Mouse (Mus musculus) left cerebral cortex, adult 9 months (tissue): ENCODE measurements around the gene Tbrg1.

Experiments
- DNase-seq, 2 experiments: peaks; one replicate each; pipeline ENCODE4 v3.0.0; 2022; ENCODE audit warnings: low spot score in 2 of 2

Gene Tbrg1

GRCm38 (mm10) chr9:37656931-37657481 is at the start of gene Tbrg1:
Gene Tbrg1 (minus strand): TSS chr9:37657312.
- peak; percentile 35 to 74 for DNase-seq

- DNase-seq, result no peak
Measured at GRCm38 (mm10) chr9:37689970-37690686, 33.0 kb upstream of the Tbrg1 start.

GRCm38 (mm10) chr9:37687941-37688303 is 30.8 kb upstream of the Tbrg1 start:
- no peak for DNase-seq

GRCm38 (mm10) chr9:37687288-37687940 is 30.3 kb upstream of the Tbrg1 start:
- no peak for DNase-seq

GRCm38 (mm10) chr9:37681123-37681522 is 24.0 kb upstream of the Tbrg1 start:
- DNase-seq, result peak in 1 of 2 experiments; percentile 44

- peak in 1 of 2 experiments; percentile 76 for DNase-seq
Measured at GRCm38 (mm10) chr9:37675287-37675686, 18.2 kb upstream of the Tbrg1 start.

- DNase-seq, result no peak
Measured at GRCm38 (mm10) chr9:37670261-37670660, 13.1 kb upstream of the Tbrg1 start.

- DNase-seq, result no peak
Measured at GRCm38 (mm10) chr9:37669678-37670077, 12.6 kb upstream of the Tbrg1 start.

- DNase-seq, result no peak
Measured at GRCm38 (mm10) chr9:37669115-37669514, 12.0 kb upstream of the Tbrg1 start, which contains the start of gene Panx3. Gene Panx3 (minus strand): TSS chr9:37669235.

GRCm38 (mm10) chr9:37666045-37666444 is 8.9 kb upstream of the Tbrg1 start:
- DNase-seq, result no peak

- no peak for DNase-seq
Measured at GRCm38 (mm10) chr9:37664604-37665003, 7.5 kb upstream of the Tbrg1 start.

GRCm38 (mm10) chr9:37663210-37663609 is 6.1 kb upstream of the Tbrg1 start:
- no peak for DNase-seq

- DNase-seq, result no peak
Measured at GRCm38 (mm10) chr9:37659413-37659812, 2.3 kb upstream of the Tbrg1 start.

GRCm38 (mm10) chr9:37656439-37656881 is 652 bp downstream of the Tbrg1 start:
- peak in 1 of 2 experiments; percentile 12 for DNase-seq

- DNase-seq, result no peak
Measured at GRCm38 (mm10) chr9:37655961-37656360, 1.2 kb downstream of the Tbrg1 start.

- no peak for DNase-seq
Measured at GRCm38 (mm10) chr9:37653836-37654235, 3.3 kb downstream of the Tbrg1 start.

GRCm38 (mm10) chr9:37650639-37651038 is 6.5 kb downstream of the Tbrg1 start:
- no peak for DNase-seq

GRCm38 (mm10) chr9:37646246-37646645 is 10.9 kb downstream of the Tbrg1 start:
- DNase-seq, result no peak

- no peak for DNase-seq
Measured at GRCm38 (mm10) chr9:37638721-37639120, 18.4 kb downstream of the Tbrg1 start.

- DNase-seq, result no peak
Measured at GRCm38 (mm10) chr9:37636800-37637542, 20.1 kb downstream of the Tbrg1 start.

- peak in 1 of 2 experiments; percentile 69 for DNase-seq
Measured at GRCm38 (mm10) chr9:37636335-37636734, 20.8 kb downstream of the Tbrg1 start.

GRCm38 (mm10) chr9:37634269-37634668 is 22.8 kb downstream of the Tbrg1 start:
- DNase-seq, result no peak
